Mouse (Mus musculus) stomach, embryonic 16.5 days (tissue): ENCODE data around the gene Fgf14. TPM values are rescaled to one million over a fixed set of nuclear protein-coding genes. Genes with fewer than 3 reads are reported as not detected.
"Not testable (repeated sequence)": the region's sequence is repeated elsewhere in the genome, so short reads cannot be mapped to it uniquely, and the experiment has no call there.

Experiments
- ATAC-seq: fragments of 200-750 bp; cut with Nextera tagmentation; 2 replicates; pipeline ENCODE4 v1.8.0; 2017; ENCODE audit warnings: moderate number of reproducible peaks, moderate TSS enrichment; ENCODE audit not compliant: insufficient read depth, low FRiP score
- H3K27ac ChIP-seq: fragments of 300-500 bp; sonication (generic); 2 replicates; pipeline ENCODE4 v1.5.1; 2014; ENCODE audit warnings: low read length
- H3K27me3 ChIP-seq: fragments of 300-500 bp; sonication (generic); 2 replicates; pipeline ENCODE4 v1.6.1; 2014; ENCODE audit warnings: low read length, control low read depth, mixed read lengths; ENCODE audit not compliant: control insufficient read depth, insufficient read depth
- H3K36me3 ChIP-seq: fragments of 300-500 bp; sonication (generic); 2 replicates; pipeline ENCODE4 v1.6.1; 2014; ENCODE audit warnings: low read length; ENCODE audit not compliant: control insufficient read depth, insufficient read depth
- H3K4me1 ChIP-seq: fragments of 300-500 bp; sonication (generic); 2 replicates; pipeline ENCODE4 v1.6.1; 2014; ENCODE audit warnings: low read length, control low read depth, mixed read lengths; ENCODE audit not compliant: control insufficient read depth, insufficient read depth
- H3K4me2 ChIP-seq: fragments of 300-500 bp; sonication (generic); 2 replicates; pipeline ENCODE4 v1.6.1; 2014; ENCODE audit warnings: low read depth, low read length, mixed read lengths
- H3K4me3 ChIP-seq: fragments of 300-500 bp; sonication (generic); replicated peaks from 2 replicates; pipeline ENCODE4 v1.5.1; 2014; ENCODE audit warnings: mild to moderate bottlenecking, low read length
- H3K9ac ChIP-seq: fragments of 300-500 bp; sonication (generic); 2 replicates; pipeline ENCODE4 v1.6.1; 2014; ENCODE audit warnings: low read length
- H3K9me3 ChIP-seq: fragments of 300-500 bp; sonication (generic); replicated peaks from 2 replicates; pipeline ENCODE4 v1.6.1; 2016; ENCODE audit warnings: low read length, control low read depth; ENCODE audit not compliant: control insufficient read depth
- WGBS: fragments of 180-500 bp; shearing (Covaris S2); extraction: QIAGEN DNeasy Blood & Tissue Kit; methylation state at CpG from one replicate; pipeline ENCODE4 v1.1.7; 2014; 5-methylcytosine and 5-hydroxymethylcytosine counted together
- polyA plus RNA-seq: library from polyadenylated mRNA; unstranded; fragments of >200 nt; fragmentation: Nextera tagmentation; extraction: Ambion mirVana; gene quantifications from 2 replicates; pipeline ENCODE4 v1.2.1, GENCODE M21; 2015

Gene Fgf14
- polyA plus RNA-seq, 1 experiment from 2014 or later: 2.6 TPM

- 80% methylated on average over 4 of the region's 4 CpGs for WGBS
- Histone ChIP-seq H3K4me2 (no peak overlapping the region), H3K4me1 (no peaks in the 10 kb centered on the region), H3K27me3 (no peaks in the 10 kb centered on the region), H3K9ac (no peak overlapping the region), H3K36me3 (no peaks in the 10 kb centered on the region), H3K9me3 (no peaks in the 10 kb centered on the region), H3K27ac (no peak overlapping the region), H3K4me3 (no peak overlapping the region)
- ATAC-seq: no peak
Observed at GRCm38 (mm10) chr14:124037434-124037833, 639.5 kb downstream of the Fgf14 start.

- Histone ChIP-seq H3K27ac (no peak overlapping the region), H3K27me3 (no peaks in the 10 kb centered on the region), H3K9ac (no peak overlapping the region), H3K9me3 (no peaks in the 10 kb centered on the region), H3K36me3 (no peaks in the 10 kb centered on the region), H3K4me3 (no peak overlapping the region), H3K4me1 (no peaks in the 10 kb centered on the region), H3K4me2 (no peak overlapping the region)
- WGBS: 60% methylated on average over 1 of the region's 1 CpGs
- ATAC-seq: no peak
Observed at GRCm38 (mm10) chr14:124036575-124037205, 640.2 kb downstream of the Fgf14 start.

GRCm38 (mm10) chr14:124033302-124033701 is 643.6 kb downstream of the Fgf14 start:
- not testable (repeated sequence) for H3K4me1 ChIP-seq, H3K36me3 ChIP-seq, H3K9me3 ChIP-seq, H3K4me3 ChIP-seq, H3K27me3 ChIP-seq, ATAC-seq, H3K4me2 ChIP-seq, H3K9ac ChIP-seq, H3K27ac ChIP-seq
- WGBS: 63% methylated on average over 3 of the region's 3 CpGs

GRCm38 (mm10) chr14:124027886-124028670 is 648.8 kb downstream of the Fgf14 start:
- H3K36me3 ChIP-seq: no peaks in the 10 kb centered on the region
- no peaks in the 10 kb centered on the region for H3K4me1 ChIP-seq
- H3K4me3 ChIP-seq: no peak overlapping the region
- no peak overlapping the region for H3K4me2 ChIP-seq
- no peaks in the 10 kb centered on the region for H3K27me3 ChIP-seq
- ATAC-seq: no peak
- no peak overlapping the region for H3K27ac ChIP-seq
- 71% methylated on average over 1 of the region's 1 CpGs for WGBS
- no peaks in the 10 kb centered on the region for H3K9me3 ChIP-seq
- H3K9ac ChIP-seq: no peak overlapping the region

GRCm38 (mm10) chr14:123990591-123991195 is 686.2 kb downstream of the Fgf14 start:
- Histone ChIP-seq H3K4me1 (no peaks in the 10 kb centered on the region), H3K36me3 (no peaks in the 10 kb centered on the region), H3K27me3 (no peaks in the 10 kb centered on the region), H3K4me2 (no peak overlapping the region), H3K9ac (no peak overlapping the region), H3K27ac (no peak overlapping the region), H3K9me3 (no peaks in the 10 kb centered on the region), H3K4me3 (no peak overlapping the region)
- WGBS: 77% methylated on average over 2 of the region's 2 CpGs
- no peak for ATAC-seq

- Histone ChIP-seq H3K27me3 (no peaks in the 10 kb centered on the region), H3K4me1 (no peaks in the 10 kb centered on the region), H3K4me2 (no peak overlapping the region), H3K9ac (no peak overlapping the region), H3K4me3 (no peak overlapping the region), H3K27ac (no peak overlapping the region), H3K9me3 (no peaks in the 10 kb centered on the region), H3K36me3 (no peaks in the 10 kb centered on the region)
- no peak for ATAC-seq
- WGBS: 77% methylated on average over 6 of the region's 6 CpGs
Observed at GRCm38 (mm10) chr14:123967996-123968395, 708.9 kb downstream of the Fgf14 start.

- Histone ChIP-seq H3K4me2 (no peak overlapping the region), H3K9ac (no peak overlapping the region), H3K36me3 (no peaks in the 10 kb centered on the region), H3K27ac (no peak overlapping the region), H3K27me3 (no peaks in the 10 kb centered on the region), H3K9me3 (no peaks in the 10 kb centered on the region), H3K4me1 (no peaks in the 10 kb centered on the region), H3K4me3 (no peak overlapping the region)
- no peak for ATAC-seq
- WGBS: 52% methylated on average over 2 of the region's 2 CpGs
Observed at GRCm38 (mm10) chr14:123966531-123966930, 710.4 kb downstream of the Fgf14 start.
